Mouse (Mus musculus): ENCODE measurements around the gene Mcl1.

GRCm38 (mm10) chr3:95684846-95685245 lies 26.3 kb downstream of the Mcl1 start:
- no peak for TF ChIP-seq CTCF (IDR thresholded peaks at IDR 0.05; ENCODE audit: control insufficient read depth, insufficient read depth, insufficient read length)
- no peak for TF ChIP-seq USF1 (IDR thresholded peaks at IDR 0.05; ENCODE audit: low read depth)
- no peak for TF ChIP-seq MYOD1 (IDR thresholded peaks at IDR 0.05; ENCODE audit: control insufficient read depth, insufficient read length, low read depth)
- TF ChIP-seq CEBPB (IDR thresholded peaks at IDR 0.05; ENCODE audit: low read depth), result no peak
- no peak for TF ChIP-seq MYOG (IDR thresholded peaks at IDR 0.05; ENCODE audit: control insufficient read depth, extremely low read depth, insufficient read length)
- TF ChIP-seq MAX (IDR thresholded peaks at IDR 0.05), result no peak

All from C2C12 (cell line).